Mouse (Mus musculus): ENCODE data around the gene Tdrd1. TPM values are rescaled to one million over a fixed set of nuclear protein-coding genes. Genes with fewer than 3 reads are reported as not detected.

Gene Tdrd1
- polyA plus RNA-seq, 1 experiment = 0.09 TPM

GRCm38 (mm10) chr19:56822448-56822836 lies 3.6 kb upstream of the Tdrd1 start:
- peak overlapping the region; percentile 10 for H3K4me3 ChIP-seq (ENCODE audit: control insufficient read depth, insufficient read depth, low read length)
- DNase-seq = no peak
- H3K36me3 ChIP-seq (ENCODE audit: control insufficient read depth, insufficient read depth, low read length) = no peaks in the 10 kb centered on the region
- TF ChIP-seq POLR2A (IDR thresholded peaks at IDR 0.05; ENCODE audit: control insufficient read depth, extremely low read depth, insufficient read depth, low read length, poor library complexity) (no peak), CTCF (IDR thresholded peaks at IDR 0.05; ENCODE audit: borderline replicate concordance, control insufficient read depth, extremely low read depth, insufficient read depth, low read length, poor library complexity) (no peak)
- 20% methylated on average over 10 of the region's 10 CpGs for WGBS
- H3K27me3 ChIP-seq (ENCODE audit: control insufficient read depth, insufficient read depth, low read length) = no peaks in the 10 kb centered on the region; the same call in 1 of the 2 replicates
- H3K4me1 ChIP-seq (replicated peaks; ENCODE audit: control insufficient read depth, insufficient read depth, low read length) = peaks cover 8% of the 10 kb centered on the region
- no peak overlapping the region for H3K27ac ChIP-seq (ENCODE audit: control insufficient read depth, insufficient read depth, low read length)

- Histone ChIP-seq H3K27me3 (ENCODE audit: control insufficient read depth, insufficient read depth, low read length) (no peaks in the 10 kb centered on the region; the same call in 1 of the 2 replicates), H3K4me3 (ENCODE audit: control insufficient read depth, insufficient read depth, low read length) (no peak overlapping the region), H3K27ac (ENCODE audit: control insufficient read depth, insufficient read depth, low read length) (no peak overlapping the region), H3K4me1 (replicated peaks; ENCODE audit: control insufficient read depth, insufficient read depth, low read length) (no peaks in the 10 kb centered on the region), H3K36me3 (ENCODE audit: control insufficient read depth, insufficient read depth, low read length) (no peaks in the 10 kb centered on the region)
- WGBS = 95% methylated on average over 11 of the region's 11 CpGs
- no peak for DNase-seq
- TF ChIP-seq CTCF (IDR thresholded peaks at IDR 0.05; ENCODE audit: borderline replicate concordance, control insufficient read depth, extremely low read depth, insufficient read depth, low read length, poor library complexity) (no peak), POLR2A (IDR thresholded peaks at IDR 0.05; ENCODE audit: control insufficient read depth, extremely low read depth, insufficient read depth, low read length, poor library complexity) (no peak)
Observed at GRCm38 (mm10) chr19:56828305-56828704, 2.3 kb downstream of the Tdrd1 start.

- H3K36me3 ChIP-seq (ENCODE audit: control insufficient read depth, insufficient read depth, low read length) = no peaks in the 10 kb centered on the region
- DNase-seq = no peak
- H3K4me1 ChIP-seq (replicated peaks; ENCODE audit: control insufficient read depth, insufficient read depth, low read length) = no peaks in the 10 kb centered on the region
- WGBS = 91% methylated on average over 9 of the region's 9 CpGs
- H3K27ac ChIP-seq (ENCODE audit: control insufficient read depth, insufficient read depth, low read length) = no peak overlapping the region
- no peak overlapping the region for H3K4me3 ChIP-seq (ENCODE audit: control insufficient read depth, insufficient read depth, low read length)
- H3K27me3 ChIP-seq (ENCODE audit: control insufficient read depth, insufficient read depth, low read length) = no peaks in the 10 kb centered on the region
- TF ChIP-seq POLR2A (IDR thresholded peaks at IDR 0.05; ENCODE audit: control insufficient read depth, extremely low read depth, insufficient read depth, low read length, poor library complexity) (no peak), CTCF (IDR thresholded peaks at IDR 0.05; ENCODE audit: borderline replicate concordance, control insufficient read depth, extremely low read depth, insufficient read depth, low read length, poor library complexity) (no peak)
Observed at GRCm38 (mm10) chr19:56829267-56829666, 3.3 kb downstream of the Tdrd1 start.

GRCm38 (mm10) chr19:56830163-56830562 lies 4.2 kb downstream of the Tdrd1 start:
- no peak overlapping the region for H3K4me3 ChIP-seq (ENCODE audit: control insufficient read depth, insufficient read depth, low read length)
- no peaks in the 10 kb centered on the region for H3K27me3 ChIP-seq (ENCODE audit: control insufficient read depth, insufficient read depth, low read length)
- no peaks in the 10 kb centered on the region for H3K36me3 ChIP-seq (ENCODE audit: control insufficient read depth, insufficient read depth, low read length)
- no peak overlapping the region for H3K27ac ChIP-seq (ENCODE audit: control insufficient read depth, insufficient read depth, low read length)
- no peak for DNase-seq
- 98% methylated on average over 4 of the region's 4 CpGs for WGBS
- no peaks in the 10 kb centered on the region for H3K4me1 ChIP-seq (replicated peaks; ENCODE audit: control insufficient read depth, insufficient read depth, low read length)
- TF ChIP-seq POLR2A (IDR thresholded peaks at IDR 0.05; ENCODE audit: control insufficient read depth, extremely low read depth, insufficient read depth, low read length, poor library complexity) (no peak), CTCF (IDR thresholded peaks at IDR 0.05; ENCODE audit: borderline replicate concordance, control insufficient read depth, extremely low read depth, insufficient read depth, low read length, poor library complexity) (no peak)

- WGBS = 89% methylated on average over 9 of the region's 9 CpGs
- Histone ChIP-seq H3K36me3 (ENCODE audit: control insufficient read depth, insufficient read depth, low read length) (no peaks in the 10 kb centered on the region), H3K27ac (ENCODE audit: control insufficient read depth, insufficient read depth, low read length) (no peak overlapping the region), H3K27me3 (ENCODE audit: control insufficient read depth, insufficient read depth, low read length) (no peaks in the 10 kb centered on the region), H3K4me1 (replicated peaks; ENCODE audit: control insufficient read depth, insufficient read depth, low read length) (no peaks in the 10 kb centered on the region), H3K4me3 (ENCODE audit: control insufficient read depth, insufficient read depth, low read length) (no peak overlapping the region)
- TF ChIP-seq CTCF (IDR thresholded peaks at IDR 0.05; ENCODE audit: borderline replicate concordance, control insufficient read depth, extremely low read depth, insufficient read depth, low read length, poor library complexity) (no peak), POLR2A (IDR thresholded peaks at IDR 0.05; ENCODE audit: control insufficient read depth, extremely low read depth, insufficient read depth, low read length, poor library complexity) (no peak)
- no peak for DNase-seq
Observed at GRCm38 (mm10) chr19:56835340-56835739, 9.3 kb downstream of the Tdrd1 start.

- Histone ChIP-seq H3K4me3 (ENCODE audit: control insufficient read depth, insufficient read depth, low read length) (no peak overlapping the region), H3K36me3 (ENCODE audit: control insufficient read depth, insufficient read depth, low read length) (no peaks in the 10 kb centered on the region), H3K27ac (ENCODE audit: control insufficient read depth, insufficient read depth, low read length) (no peak overlapping the region), H3K4me1 (replicated peaks; ENCODE audit: control insufficient read depth, insufficient read depth, low read length) (no peaks in the 10 kb centered on the region), H3K27me3 (ENCODE audit: control insufficient read depth, insufficient read depth, low read length) (no peaks in the 10 kb centered on the region)
- 94% methylated on average over 17 of the region's 17 CpGs for WGBS
- no peak for DNase-seq
- TF ChIP-seq CTCF (IDR thresholded peaks at IDR 0.05; ENCODE audit: borderline replicate concordance, control insufficient read depth, extremely low read depth, insufficient read depth, low read length, poor library complexity) (no peak), POLR2A (IDR thresholded peaks at IDR 0.05; ENCODE audit: control insufficient read depth, extremely low read depth, insufficient read depth, low read length, poor library complexity) (no peak)
Observed at GRCm38 (mm10) chr19:56838942-56839706, 13.1 kb downstream of the Tdrd1 start.
